Mouse (Mus musculus) ES-Bruce4 (cell line): ENCODE measurements around the gene Tmem38b. TPM values are rescaled to one million over a fixed set of nuclear protein-coding genes. Genes with fewer than 3 reads are reported as not detected.

Experiments used
- H3K27ac ChIP-seq: 2 replicates; pipeline ENCODE4 v1.5.1; 2012; ENCODE audit warnings: low read length, inconsistent platforms; ENCODE audit not compliant: insufficient read depth
- H3K27me3 ChIP-seq: 2 replicates; pipeline ENCODE4 v1.6.1; 2012; ENCODE audit warnings: mild to moderate bottlenecking, low read length, inconsistent platforms; ENCODE audit not compliant: control insufficient read depth, poor library complexity, insufficient read depth, severe bottlenecking
- H3K36me3 ChIP-seq: 2 replicates; pipeline ENCODE4 v1.6.1; 2012; ENCODE audit warnings: inconsistent platforms, mild to moderate bottlenecking, low read length, moderate library complexity; ENCODE audit not compliant: control insufficient read depth, poor library complexity, insufficient read depth, severe bottlenecking
- H3K4me1 ChIP-seq: one replicate; pipeline ENCODE4 v1.8.1; 2011; ENCODE audit warnings: low read length; ENCODE audit not compliant: control insufficient read depth, insufficient read depth
- H3K4me3 ChIP-seq: 2 replicates; pipeline ENCODE4 v1.5.1; 2011; ENCODE audit warnings: low read depth, mild to moderate bottlenecking, low read length
- H3K9ac ChIP-seq: 2 replicates; pipeline ENCODE4 v1.6.1; 2012; ENCODE audit warnings: low read depth, mild to moderate bottlenecking, inconsistent platforms; ENCODE audit not compliant: poor library complexity, severe bottlenecking
- H3K9me3 ChIP-seq: replicated peaks from 2 replicates; pipeline ENCODE4 v1.6.1; 2012; ENCODE audit warnings: mild to moderate bottlenecking, low read length, inconsistent platforms; ENCODE audit not compliant: control insufficient read depth, poor library complexity, insufficient read depth, severe bottlenecking
- CTCF ChIP-seq: IDR thresholded peaks from one replicate; pipeline ENCODE4 v1.8.1; 2011; ENCODE audit warnings: low read depth, low read length
- EP300 ChIP-seq: IDR thresholded peaks from 2 replicates; pipeline ENCODE4 v1.6.1; 2011; ENCODE audit warnings: low read depth, low read length; ENCODE audit not compliant: insufficient read depth
- POLR2A ChIP-seq: IDR thresholded peaks from one replicate; pipeline ENCODE4 v1.8.1; 2011; ENCODE audit warnings: low read length; ENCODE audit not compliant: insufficient read depth
- polyA plus RNA-seq: library from polyadenylated mRNA; stranded (reverse); fragments of >200 nt; gene quantifications from 2 replicates; pipeline ENCODE4 v1.2.4, GENCODE M21; 2011; ENCODE audit warnings: low read depth; ENCODE audit not compliant: missing spikeins, insufficient read depth, insufficient read length

The Tmem38b gene
- polyA plus RNA-seq, 1 experiment = 24.7 TPM

DNA sequence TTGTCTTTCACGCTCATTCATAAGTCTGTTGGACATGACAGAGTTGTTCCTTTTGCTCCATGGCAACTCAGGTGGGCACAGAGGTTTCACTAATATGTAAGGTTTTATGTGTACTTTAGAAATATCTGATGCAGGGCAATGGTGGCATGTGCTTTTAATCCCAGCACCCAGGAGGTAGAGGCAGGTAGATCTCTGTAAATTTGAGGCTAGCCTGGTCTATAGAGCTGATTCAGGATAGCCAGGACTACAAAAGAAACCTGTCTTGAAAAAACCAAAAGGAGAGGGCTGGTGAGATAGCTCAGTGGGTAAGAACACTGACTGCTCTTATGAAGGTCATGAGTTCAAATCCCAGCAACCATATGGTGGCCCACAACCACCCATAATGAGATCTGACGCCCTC is 20.5 kb downstream of the Tmem38b start:
- Histone ChIP-seq H3K36me3 (no peaks in the 10 kb centered on the region), H3K27ac (no peak overlapping the region), H3K27me3 (no peaks in the 10 kb centered on the region), H3K4me3 (no peak overlapping the region), H3K4me1 (peaks cover 2% of the 10 kb centered on the region), H3K9me3 (no peaks in the 10 kb centered on the region), H3K9ac (no peak overlapping the region)
- no peak for TF ChIP-seq CTCF
- TF ChIP-seq POLR2A = no peak
- TF ChIP-seq EP300 = no peak

DNA sequence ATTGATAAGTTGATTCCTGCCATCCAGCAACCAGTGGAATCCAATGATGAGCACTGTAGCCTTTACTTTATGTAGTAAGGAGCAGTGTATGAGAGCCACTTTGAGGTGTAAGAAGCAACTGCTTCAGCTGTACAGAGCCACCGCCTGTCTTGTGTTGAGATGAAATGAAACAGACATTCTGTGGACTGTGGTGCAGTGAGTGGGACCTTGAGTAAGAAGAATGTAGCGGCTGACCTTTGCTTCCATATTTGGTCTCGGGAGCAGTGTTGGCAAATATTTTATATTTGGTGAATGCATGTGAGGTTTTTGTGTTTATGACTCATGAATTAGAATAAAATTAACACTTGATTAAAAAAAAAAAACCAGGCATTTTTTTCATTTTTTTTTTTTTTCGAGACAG is 21.7 kb downstream of the Tmem38b start:
- H3K9me3 ChIP-seq = no peaks in the 10 kb centered on the region
- no peak overlapping the region for H3K27ac ChIP-seq
- H3K4me1 ChIP-seq = peaks cover 2% of the 10 kb centered on the region
- no peak overlapping the region for H3K9ac ChIP-seq
- H3K36me3 ChIP-seq = no peaks in the 10 kb centered on the region
- TF ChIP-seq POLR2A = no peak
- no peak overlapping the region for H3K4me3 ChIP-seq
- H3K27me3 ChIP-seq = no peaks in the 10 kb centered on the region

DNA sequence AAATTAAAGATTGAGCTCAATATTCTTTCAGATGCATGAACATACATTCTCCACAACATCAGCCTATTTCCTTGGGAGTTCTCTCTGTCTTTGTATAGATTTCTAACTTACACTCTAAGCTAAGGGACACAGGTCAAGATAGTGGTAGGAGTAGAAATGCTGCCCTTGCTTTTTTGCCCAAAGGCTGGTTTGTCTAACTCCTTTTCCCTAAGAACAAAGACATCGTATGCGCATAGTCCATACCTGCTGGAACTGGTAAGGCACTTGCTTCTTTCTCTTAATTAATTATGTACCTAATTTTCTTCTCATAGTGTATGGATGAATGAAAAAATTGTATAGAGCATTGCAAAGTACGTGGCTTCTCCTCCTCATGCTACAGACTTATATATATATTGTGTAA is 22.5 kb downstream of the Tmem38b start:
- no peaks in the 10 kb centered on the region for H3K36me3 ChIP-seq
- H3K4me1 ChIP-seq = peaks cover 2% of the 10 kb centered on the region
- H3K27me3 ChIP-seq = no peaks in the 10 kb centered on the region
- H3K27ac ChIP-seq = no peak overlapping the region
- no peak overlapping the region for H3K9ac ChIP-seq
- no peak overlapping the region for H3K4me3 ChIP-seq
- H3K9me3 ChIP-seq = no peaks in the 10 kb centered on the region
- TF ChIP-seq CTCF = no peak
- TF ChIP-seq POLR2A = no peak
- TF ChIP-seq EP300 = no peak

DNA sequence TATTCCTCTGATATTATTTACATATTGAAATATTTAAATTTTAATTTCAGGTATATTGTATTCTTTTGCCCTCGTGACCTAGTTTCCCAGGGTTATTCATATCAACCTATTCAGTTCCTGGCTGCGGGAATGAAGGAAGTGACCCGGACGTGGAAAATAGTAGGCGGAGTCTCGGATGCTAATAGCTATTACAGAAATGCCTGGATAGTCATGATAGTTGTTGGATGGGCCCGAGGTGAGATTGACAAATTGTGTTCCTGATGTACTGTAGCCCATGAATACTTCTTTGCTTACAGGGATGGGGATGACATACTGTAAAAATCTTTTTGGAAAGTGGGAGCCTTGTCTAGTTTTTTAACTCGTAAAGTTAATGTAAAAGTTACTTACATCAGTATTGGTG is 23.0 kb downstream of the Tmem38b start:
- Histone ChIP-seq H3K9ac (no peak overlapping the region), H3K27me3 (no peaks in the 10 kb centered on the region), H3K4me3 (no peak overlapping the region), H3K4me1 (peaks cover 4% of the 10 kb centered on the region), H3K9me3 (no peaks in the 10 kb centered on the region), H3K36me3 (no peaks in the 10 kb centered on the region), H3K27ac (0 out of 2 replicates have a peak overlapping the region, but pooled peaks have one; percentile 46)
- TF ChIP-seq EP300 = no peak
- no peak for TF ChIP-seq POLR2A
- TF ChIP-seq CTCF = no peak

DNA sequence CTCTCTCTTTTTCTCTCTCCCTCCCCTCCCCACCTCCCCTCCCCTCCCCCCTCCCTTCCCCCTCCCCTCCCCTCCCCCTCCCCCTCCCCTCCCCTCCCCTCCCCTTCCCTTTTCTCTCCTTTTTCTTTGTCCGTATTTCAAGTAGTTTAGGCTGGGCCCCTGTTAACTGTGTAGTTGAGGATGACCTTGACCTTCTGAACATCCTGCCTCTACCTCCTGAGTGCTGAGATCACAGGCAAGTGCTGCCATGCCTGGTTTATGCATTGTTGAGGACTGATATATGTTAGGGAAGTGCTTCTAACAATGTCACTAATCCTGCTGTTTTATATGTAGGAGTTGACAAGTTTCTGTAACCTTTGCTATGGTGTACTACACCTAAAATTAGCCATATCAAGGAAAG is 24.0 kb downstream of the Tmem38b start:
- Histone ChIP-seq H3K36me3 (no peaks in the 10 kb centered on the region), H3K27ac (no peak overlapping the region), H3K27me3 (no peaks in the 10 kb centered on the region), H3K4me1 (peaks cover 4% of the 10 kb centered on the region), H3K9ac (no peak overlapping the region), H3K9me3 (no peaks in the 10 kb centered on the region), H3K4me3 (no peak overlapping the region)
- peak; percentile 80 for TF ChIP-seq EP300
- TF ChIP-seq CTCF = no peak

DNA sequence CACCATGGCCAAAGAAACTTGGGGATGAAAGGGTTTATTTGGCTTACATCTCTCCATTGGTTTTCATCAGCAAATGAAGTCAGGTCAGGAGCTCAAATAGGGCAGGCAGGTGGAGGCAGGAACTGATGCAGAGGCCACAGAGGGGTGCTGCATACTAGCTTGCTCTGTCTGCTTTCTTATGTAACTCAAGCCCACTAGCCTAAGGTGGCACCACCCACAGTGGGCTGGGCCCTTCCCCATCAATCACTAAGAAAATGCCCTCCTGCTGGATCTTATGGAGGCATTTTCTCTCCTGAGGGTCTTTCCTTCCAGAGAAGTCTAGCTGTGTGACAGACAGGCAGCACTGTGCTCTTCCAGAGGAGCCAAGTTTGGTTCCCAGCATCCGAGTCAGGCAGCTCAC is 27.5 kb downstream of the Tmem38b start:
- Histone ChIP-seq H3K9me3 (no peaks in the 10 kb centered on the region), H3K4me1 (peaks cover 4% of the 10 kb centered on the region), H3K36me3 (no peaks in the 10 kb centered on the region), H3K27me3 (no peaks in the 10 kb centered on the region), H3K9ac (no peak overlapping the region), H3K4me3 (no peak overlapping the region), H3K27ac (peak overlapping the region; percentile 83)
- TF ChIP-seq CTCF (no peak), POLR2A (no peak), EP300 (peak; percentile 69; the same call in 1 of the 2 replicates)

DNA sequence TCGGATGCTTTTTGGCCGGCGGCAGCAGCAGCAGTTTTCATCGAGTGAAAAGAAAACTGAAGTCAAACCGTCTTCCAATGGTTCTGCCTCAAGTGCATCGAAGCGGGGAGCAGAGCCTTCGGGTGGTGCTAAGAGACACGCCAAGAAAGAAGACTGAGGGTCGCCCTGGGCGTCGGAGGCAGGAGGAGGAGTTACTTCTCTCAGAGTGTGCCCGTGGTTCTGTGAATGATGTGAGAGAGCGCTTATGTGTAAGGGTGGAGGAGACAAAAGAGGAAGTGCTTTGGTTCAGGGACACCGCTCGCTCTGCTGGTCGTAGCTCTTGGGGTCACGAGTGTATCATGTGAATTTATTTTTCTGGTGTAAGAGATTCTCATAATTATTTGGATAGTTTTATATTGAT is 34.1 kb downstream of the Tmem38b start:
- Histone ChIP-seq H3K27me3 (no peaks in the 10 kb centered on the region), H3K27ac (no peak overlapping the region), H3K9ac (no peak overlapping the region), H3K4me3 (no peak overlapping the region), H3K36me3 (peaks cover 2% of the 10 kb centered on the region), H3K9me3 (no peaks in the 10 kb centered on the region), H3K4me1 (no peaks in the 10 kb centered on the region)
- TF ChIP-seq POLR2A = no peak
- no peak for TF ChIP-seq CTCF
- TF ChIP-seq EP300 = no peak
